Comparison of ENCODE assay signal across 15 mouse cellular contexts in genomic region chr4:139307916-139308315, GRCm38 (mm10). TPM values are rescaled to one million over a fixed set of nuclear protein-coding genes. Genes with fewer than 3 reads are reported as not detected.
DNase-seq lines count a peak whose midpoint lies in the region; ATAC-seq and TF ChIP-seq lines count a peak whose summit lies in the region.
"Had no signal": no experiment of that assay in that cellular context is flagged by ENCODE, and none has a peak within 500 bp of the region (broad histone marks: within the 10 kb centered on the region; RNA-seq: fewer than 3 reads in every experiment).

No protein-coding gene starts in this region.

- no peak for TF ChIP-seq POLR2A in MEL (IDR thresholded peaks at IDR 0.05; ENCODE audit: control insufficient read depth in 1 of 2, insufficient read depth in 1 of 2, low read depth in 1 of 2, low read length in 2 of 2, poor library complexity in 1 of 2)

- H3K4me3 ChIP-seq in kidney, embryonic 15.5 days (replicated peaks): no peak overlapping the region
- no peak overlapping the region for H3K4me3 ChIP-seq in MEL (ENCODE audit: control insufficient read depth in 1 of 2, insufficient read depth in 1 of 2, low read depth in 2 of 2, low read length in 2 of 2)
- H3K4me3 ChIP-seq: embryonic facial prominence, embryonic 12.5 days; heart, adult 2 months; neural tube, embryonic 15.5 days had no signal

- WGBS in kidney, embryonic 15.5 days: 87% methylated on average over 5 of the region's 5 CpGs

- no peak overlapping the region for H3K27ac ChIP-seq in kidney, embryonic 15.5 days
- H3K27ac ChIP-seq in MEL (ENCODE audit: control insufficient read depth, low read depth, low read length): no peak overlapping the region
- H3K27ac ChIP-seq: embryonic facial prominence, embryonic 12.5 days; heart, adult 2 months; neural tube, embryonic 15.5 days; stomach, postnatal 0 days had no signal

- peaks cover 30% of the 10 kb centered on the region for H3K4me1 ChIP-seq in kidney, embryonic 15.5 days
- H3K4me1 ChIP-seq in MEL (ENCODE audit: control insufficient read depth in 1 of 2, insufficient read depth in 2 of 2, low read length in 2 of 2): peaks cover 0 to 9% of the 10 kb centered on the region in 2 experiments; a peak in 2 of 4 replicates

- TF ChIP-seq CTCF in MEL (IDR thresholded peaks at IDR 0.05 in 2 of 3, conservative IDR thresholded peaks at IDR 0.05 in 1 of 3; ENCODE audit: control insufficient read depth in 1 of 3, insufficient read depth in 1 of 3, low read depth in 2 of 3, low read length in 3 of 3, poor library complexity in 1 of 3, severe bottlenecking in 1 of 3): no peak

- H3K9ac ChIP-seq in kidney, embryonic 15.5 days: no peak overlapping the region
- H3K9ac ChIP-seq in MEL (ENCODE audit: control insufficient read depth, low read depth, low read length, poor library complexity, severe bottlenecking): no peak overlapping the region
- H3K9ac ChIP-seq: embryonic facial prominence, embryonic 12.5 days; neural tube, embryonic 15.5 days had no signal

- DNase-seq in kidney, adult 8-10 months: peak; percentile 47 to 66
- DNase-seq in B cell, adult 2 months: peak; percentile 74 to 81
- DNase-seq in MEL (ENCODE audit: low read depth, low spot score): peak; percentile 58
- no peak for DNase-seq in embryo, embryonic 9.5 days (ENCODE audit: extremely low spot score)
- no peak for DNase-seq in testis, postnatal 14 days (ENCODE audit: low spot score)
- DNase-seq: cerebellum, adult 9-10 months; midbrain, embryonic 14.5 days had no signal

- H3K4me2 ChIP-seq in kidney, embryonic 15.5 days: no peak overlapping the region
- H3K4me2 ChIP-seq: embryonic facial prominence, embryonic 12.5 days; liver, embryonic 11.5 days; neural tube, embryonic 15.5 days had no signal

- no peak for TF ChIP-seq EP300 in MEL (IDR thresholded peaks at IDR 0.05; ENCODE audit: low read depth in 1 of 2, low read length in 2 of 2)

- ATAC-seq in kidney, embryonic 15.5 days (replicated peaks; ENCODE audit: low FRiP score): no peak
- peak; percentile 56 for ATAC-seq in megakaryocyte progenitor cell, adult 5-6 weeks (replicated peaks; ENCODE audit: poor library complexity)
- ATAC-seq: forebrain, embryonic 14.5 days had no signal

- no peaks in the 10 kb centered on the region for H3K27me3 ChIP-seq in kidney, embryonic 15.5 days
- no peaks in the 10 kb centered on the region for H3K27me3 ChIP-seq in MEL (ENCODE audit: control insufficient read depth in 1 of 2, insufficient read depth in 2 of 2, low read length in 2 of 2)
- H3K27me3 ChIP-seq: embryonic facial prominence, embryonic 12.5 days; neural tube, embryonic 15.5 days had no signal

- H3K9me3 ChIP-seq in kidney, embryonic 15.5 days (replicated peaks): no peaks in the 10 kb centered on the region
- H3K9me3 ChIP-seq in MEL (replicated peaks; ENCODE audit: insufficient read depth, low read length): no peaks in the 10 kb centered on the region
- H3K9me3 ChIP-seq: embryonic facial prominence, embryonic 12.5 days; neural tube, embryonic 15.5 days had no signal

- peaks cover 4% of the 10 kb centered on the region; the same call in 1 of the 2 replicates for H3K79me2 ChIP-seq in MEL (ENCODE audit: control insufficient read depth, insufficient read depth, low read length, poor library complexity)

- H3K36me3 ChIP-seq in kidney, embryonic 15.5 days: peaks cover 15% of the 10 kb centered on the region; the same call in 1 of the 2 replicates
- H3K36me3 ChIP-seq in MEL (ENCODE audit: control insufficient read depth in 1 of 2, insufficient read depth in 2 of 2, low read length in 2 of 2): no peaks in the 10 kb centered on the region; a peak in 1 of 4 replicates

- TF ChIP-seq RAD21 in MEL (IDR thresholded peaks at IDR 0.05; ENCODE audit: low read depth, low read length): no peak

TF ChIP-seq in MEL, 35 proteins besides CTCF, POLR2A, EP300 and RAD21:
- no peak for TF ChIP-seq NELFE (IDR thresholded peaks at IDR 0.05; ENCODE audit: low read depth, low read length)
- TF ChIP-seq MAFK (IDR thresholded peaks at IDR 0.05; ENCODE audit: borderline replicate concordance, low read depth, low read length): no peak
- no peak for TF ChIP-seq GABPA (IDR thresholded peaks at IDR 0.05; ENCODE audit: low read depth, low read length)
- no peak for TF ChIP-seq CHD2 (IDR thresholded peaks at IDR 0.05; ENCODE audit: low read length)
- no peak for TF ChIP-seq USF1 (IDR thresholded peaks at IDR 0.05; ENCODE audit: low read depth, low read length)
- TF ChIP-seq HCFC1 (IDR thresholded peaks at IDR 0.05; ENCODE audit: low read depth, low read length): no peak
- TF ChIP-seq ZC3H11A (IDR thresholded peaks at IDR 0.05; ENCODE audit: low read depth, low read length): no peak
- no peak for TF ChIP-seq ZNF384 (IDR thresholded peaks at IDR 0.05; ENCODE audit: low read depth, low read length)
- TF ChIP-seq ETS1 (IDR thresholded peaks at IDR 0.05; ENCODE audit: low read depth, low read length): no peak
- no peak for TF ChIP-seq RCOR1 (IDR thresholded peaks at IDR 0.05; ENCODE audit: low read depth, low read length)
- no peak for TF ChIP-seq UBTF (IDR thresholded peaks at IDR 0.05; ENCODE audit: borderline replicate concordance, insufficient read depth, low read depth, low read length)
- TF ChIP-seq POLR2AphosphoS5 (IDR thresholded peaks at IDR 0.05; ENCODE audit: borderline replicate concordance, low read depth, low read length): no peak
- TF ChIP-seq SMC3 (IDR thresholded peaks at IDR 0.05; ENCODE audit: low read depth, low read length): no peak
- TF ChIP-seq CHD1 (IDR thresholded peaks at IDR 0.05; ENCODE audit: low read depth, low read length): no peak
- no peak for TF ChIP-seq ZMIZ1 (IDR thresholded peaks at IDR 0.05; ENCODE audit: low read depth, low read length)

RNA-seq across cellular contexts. Expression of gene Pqlc2, which starts 2.6 kb away (rescaled TPM):
- polyA plus RNA-seq in kidney, embryonic 15.5 days (2015; fragmentation: Nextera tagmentation; extraction: Ambion mirVana): 13.9 and 14.2 TPM in 2 replicates
- total RNA-seq in MEL (2012; rRNA removed): 5.2 and 5.3 TPM in 2 replicates
- 10 to 100 TPM in 1 of 2 experiments, not detected in 1; 12.0 TPM for polyA plus RNA-seq in MEL (2012; ENCODE audit: insufficient read depth in 1 of 2, insufficient read length in 2 of 2, low read depth in 1 of 2, low replicate concordance in 2 of 2, missing spikeins in 1 of 2)
- 3.5 and 5.6 TPM in 2 replicates for total RNA-seq in megakaryocyte progenitor cell, adult 5-6 weeks (2015)
- total RNA-seq in megakaryocyte progenitor cell, adult 5-6 weeks (2017): 1.3 and 3.9 TPM in 2 replicates

RNA-seq across cellular contexts. Expression of gene Akr7a5, which starts 2.6 kb away (rescaled TPM):
- 154 and 166 TPM in 2 replicates for polyA plus RNA-seq in kidney, embryonic 15.5 days (2015; fragmentation: Nextera tagmentation; extraction: Ambion mirVana)
- total RNA-seq in MEL (2012; rRNA removed): 30.1 and 39.4 TPM in 2 replicates
- polyA plus RNA-seq in MEL (2012; ENCODE audit: insufficient read depth in 1 of 2, insufficient read length in 2 of 2, low read depth in 1 of 2, low replicate concordance in 2 of 2, missing spikeins in 1 of 2): 10 to 100 TPM in 1 of 2 experiments, not detected in 1; 43.2 TPM
- total RNA-seq in megakaryocyte progenitor cell, adult 5-6 weeks (2015): 10.6 and 11.8 TPM in 2 replicates
- total RNA-seq in megakaryocyte progenitor cell, adult 5-6 weeks (2017): 11.2 and 13.0 TPM in 2 replicates

RNA-seq across cellular contexts. Expression of gene Mrto4, which starts 44.5 kb away (rescaled TPM):
- polyA plus RNA-seq in kidney, embryonic 15.5 days (2015; fragmentation: Nextera tagmentation; extraction: Ambion mirVana): 123 and 130 TPM in 2 replicates
- 320 and 353 TPM in 2 replicates for total RNA-seq in MEL (2012; rRNA removed)
- polyA plus RNA-seq in MEL (2012; ENCODE audit: insufficient read depth in 1 of 2, insufficient read length in 2 of 2, low read depth in 1 of 2, low replicate concordance in 2 of 2, missing spikeins in 1 of 2): 100 to 1,000 TPM in 1 of 2 experiments, not detected in 1; 253 TPM
- 150 and 154 TPM in 2 replicates for total RNA-seq in megakaryocyte progenitor cell, adult 5-6 weeks (2015)
- total RNA-seq in megakaryocyte progenitor cell, adult 5-6 weeks (2017): 72.2 and 75.9 TPM in 2 replicates

RNA-seq across cellular contexts. Expression of gene Emc1, which starts 44.5 kb away (rescaled TPM):
- polyA plus RNA-seq in kidney, embryonic 15.5 days (2015; fragmentation: Nextera tagmentation; extraction: Ambion mirVana): 32.2 and 32.3 TPM in 2 replicates
- total RNA-seq in MEL (2012; rRNA removed): 40.1 and 50.4 TPM in 2 replicates
- 10 to 100 TPM in 1 of 2 experiments, not detected in 1; 17.3 TPM for polyA plus RNA-seq in MEL (2012; ENCODE audit: insufficient read depth in 1 of 2, insufficient read length in 2 of 2, low read depth in 1 of 2, low replicate concordance in 2 of 2, missing spikeins in 1 of 2)
- 19.2 and 19.8 TPM in 2 replicates for total RNA-seq in megakaryocyte progenitor cell, adult 5-6 weeks (2015)
- total RNA-seq in megakaryocyte progenitor cell, adult 5-6 weeks (2017): 30.3 and 42.6 TPM in 2 replicates

RNA-seq across cellular contexts. Expression of gene Ubr4, which starts 44.5 kb away (rescaled TPM):
- polyA plus RNA-seq in kidney, embryonic 15.5 days (2015; fragmentation: Nextera tagmentation; extraction: Ambion mirVana): 66.4 and 72.2 TPM in 2 replicates
- total RNA-seq in MEL (2012; rRNA removed): 81.9 and 94.9 TPM in 2 replicates
- polyA plus RNA-seq in MEL (2012; ENCODE audit: insufficient read depth in 1 of 2, insufficient read length in 2 of 2, low read depth in 1 of 2, low replicate concordance in 2 of 2, missing spikeins in 1 of 2): 100 to 1,000 TPM; 177 to 270 TPM
- 63.6 and 83.1 TPM in 2 replicates for total RNA-seq in megakaryocyte progenitor cell, adult 5-6 weeks (2015)
- 41.7 and 46.1 TPM in 2 replicates for total RNA-seq in megakaryocyte progenitor cell, adult 5-6 weeks (2017)

Comparison
In these comparisons a context has a peak if more than half of its experiments do, and no peak if none do; other contexts are left out.
1. DNase-seq: peak in kidney, adult 8-10 months (2 of 2), B cell, adult 2 months (2 of 2) and MEL (single experiment); none in embryo, embryonic 9.5 days (single experiment) and testis, postnatal 14 days (single experiment).